Comparison of ENCODE assay signal across 32 mouse cellular contexts in genomic region chr3:89401329-89401728, GRCm38 (mm10). TPM values are rescaled to one million over a fixed set of nuclear protein-coding genes. Genes with fewer than 3 reads are reported as not detected.
"Had no signal": no experiment of that assay in that cellular context is flagged by ENCODE, and none has a peak within 500 bp of the region (broad histone marks: within the 10 kb centered on the region; RNA-seq: fewer than 3 reads in every experiment).

No protein-coding gene starts in this region.

- DNase-seq: cerebellum, adult 2 months; cerebellum, adult 8-10 months; cerebellum, adult 9-10 months; cerebellum, adult 9-11 months; cerebellum, postnatal 10 days; cerebellum, postnatal 14 days; cerebellum, postnatal 25 days; cerebellum, postnatal 36 days; embryo, embryonic 11 days; forebrain, postnatal 0 days; gastrocnemius, postnatal 10 days; gastrocnemius, postnatal 14 days; gastrocnemius, postnatal 25 days; gastrocnemius, postnatal 36 days; heart, adult 11 months; heart, adult 18-20 months; heart, adult 2 months had no signal

- H3K4me3 ChIP-seq: embryonic facial prominence, embryonic 10.5 days; embryonic facial prominence, embryonic 12.5 days; embryonic facial prominence, embryonic 13.5 days; embryonic facial prominence, embryonic 15.5 days; erythroblast, embryonic 14.5 days; forebrain, embryonic 10.5 days; forebrain, embryonic 12.5 days; forebrain, embryonic 13.5 days; forebrain, embryonic 15.5 days; gastrocnemius, adult 2 months; heart, adult 2 months had no signal

- ATAC-seq: forebrain, embryonic 13.5 days; forebrain, embryonic 14.5 days; forebrain, embryonic 15.5 days; forebrain, embryonic 16.5 days; forebrain, postnatal 0 days had no signal

- H3K4me1 ChIP-seq: embryonic facial prominence, embryonic 12.5 days had no signal

- H3K27me3 ChIP-seq: embryonic facial prominence, embryonic 12.5 days; embryonic facial prominence, embryonic 13.5 days; embryonic facial prominence, embryonic 15.5 days; forebrain, embryonic 12.5 days; forebrain, embryonic 13.5 days had no signal

- H3K4me2 ChIP-seq: embryonic facial prominence, embryonic 12.5 days; embryonic facial prominence, embryonic 13.5 days; embryonic facial prominence, embryonic 15.5 days; forebrain, embryonic 12.5 days; forebrain, embryonic 13.5 days; forebrain, embryonic 15.5 days had no signal

- H3K9ac ChIP-seq: embryonic facial prominence, embryonic 12.5 days; embryonic facial prominence, embryonic 13.5 days; embryonic facial prominence, embryonic 15.5 days; forebrain, embryonic 12.5 days; forebrain, embryonic 13.5 days; forebrain, embryonic 15.5 days; forebrain, postnatal 0 days had no signal

- H3K27ac ChIP-seq: embryonic facial prominence, embryonic 10.5 days; embryonic facial prominence, embryonic 12.5 days; embryonic facial prominence, embryonic 13.5 days; embryonic facial prominence, embryonic 15.5 days; forebrain, embryonic 10.5 days; forebrain, embryonic 12.5 days; forebrain, embryonic 13.5 days; forebrain, embryonic 15.5 days; gastrocnemius, adult 2 months; heart, adult 2 months had no signal

- H3K9me3 ChIP-seq: embryonic facial prominence, embryonic 10.5 days; embryonic facial prominence, embryonic 12.5 days; embryonic facial prominence, embryonic 13.5 days; embryonic facial prominence, embryonic 15.5 days; forebrain, embryonic 10.5 days; forebrain, embryonic 12.5 days; forebrain, embryonic 13.5 days; forebrain, embryonic 15.5 days had no signal

RNA-seq across cellular contexts. Expression of gene Lenep, which starts 1.3 kb away (rescaled TPM):
- total RNA-seq: common myeloid progenitor, adult 5-6 weeks; gastrocnemius, postnatal 14 days; heart, adult 2 months had no signal
- polyA plus RNA-seq: embryonic facial prominence, embryonic 10.5 days; embryonic facial prominence, embryonic 13.5 days; embryonic facial prominence, embryonic 14.5 days; forebrain, embryonic 14.5 days; forebrain, postnatal 0 days; gonadal fat pad, adult 2 months had no signal
